Mouse (Mus musculus) ZHBTc4 (cell line): ENCODE results near the gene Ano1.

Experiments used
- DNase-seq: peaks from one replicate; pipeline ENCODE4 v3.0.0-alpha.2; 2011; ENCODE audit warnings: low read depth, low spot score

Ano1 gene

GRCm38 (mm10) chr7:144751833-144752232 lies at the start of gene Ano1:
TSS of gene Ano1 (minus strand) at chr7:144751974.
- DNase-seq: no peak

- DNase-seq: peak; percentile 72
Measured at GRCm38 (mm10) chr7:144798471-144798870, 46.7 kb upstream of the Ano1 start.

GRCm38 (mm10) chr7:144796986-144797735 lies 45.4 kb upstream of the Ano1 start:
- no peak for DNase-seq

GRCm38 (mm10) chr7:144795976-144796474 lies 44.3 kb upstream of the Ano1 start:
- no peak for DNase-seq

- no peak for DNase-seq
Measured at GRCm38 (mm10) chr7:144793296-144793695, 41.5 kb upstream of the Ano1 start.

GRCm38 (mm10) chr7:144791426-144791825 lies 39.7 kb upstream of the Ano1 start:
- peak; percentile 54 for DNase-seq

- DNase-seq: peak; percentile 75
Measured at GRCm38 (mm10) chr7:144789601-144790556, 38.1 kb upstream of the Ano1 start.

- no peak for DNase-seq
Measured at GRCm38 (mm10) chr7:144788631-144789030, 36.9 kb upstream of the Ano1 start.

GRCm38 (mm10) chr7:144787501-144787900 lies 35.7 kb upstream of the Ano1 start:
- DNase-seq: no peak

GRCm38 (mm10) chr7:144786571-144786970 lies 34.8 kb upstream of the Ano1 start:
- no peak for DNase-seq

- DNase-seq: no peak
Measured at GRCm38 (mm10) chr7:144784176-144784575, 32.4 kb upstream of the Ano1 start.

- no peak for DNase-seq
Measured at GRCm38 (mm10) chr7:144782402-144782801, 30.6 kb upstream of the Ano1 start.

- DNase-seq: peak; percentile 74
Measured at GRCm38 (mm10) chr7:144781337-144781736, 29.6 kb upstream of the Ano1 start.

GRCm38 (mm10) chr7:144780190-144780589 lies 28.4 kb upstream of the Ano1 start:
- DNase-seq: no peak

GRCm38 (mm10) chr7:144779691-144780090 lies 27.9 kb upstream of the Ano1 start:
- DNase-seq: no peak

- no peak for DNase-seq
Measured at GRCm38 (mm10) chr7:144777805-144778204, 26.0 kb upstream of the Ano1 start.

- peak; percentile 90 for DNase-seq
Measured at GRCm38 (mm10) chr7:144775804-144776447, 24.2 kb upstream of the Ano1 start.

- DNase-seq: peak; percentile 30
Measured at GRCm38 (mm10) chr7:144775214-144775613, 23.4 kb upstream of the Ano1 start.

GRCm38 (mm10) chr7:144774283-144774682 lies 22.5 kb upstream of the Ano1 start:
- no peak for DNase-seq

GRCm38 (mm10) chr7:144770116-144770515 lies 18.3 kb upstream of the Ano1 start:
- DNase-seq: no peak

GRCm38 (mm10) chr7:144769434-144770080 lies 17.8 kb upstream of the Ano1 start:
- no peak for DNase-seq
